Mouse (Mus musculus): ENCODE measurements around the gene Krcc1. TPM values are rescaled to one million over a fixed set of nuclear protein-coding genes. Genes with fewer than 3 reads are reported as not detected.
"Not testable (repeated sequence)": the region's sequence is repeated elsewhere in the genome, so short reads cannot be mapped to it uniquely, and the experiment has no call there.

Gene Krcc1
- polyA plus RNA-seq, 1 experiment from 2014 or later = 69.2 TPM

DNA sequence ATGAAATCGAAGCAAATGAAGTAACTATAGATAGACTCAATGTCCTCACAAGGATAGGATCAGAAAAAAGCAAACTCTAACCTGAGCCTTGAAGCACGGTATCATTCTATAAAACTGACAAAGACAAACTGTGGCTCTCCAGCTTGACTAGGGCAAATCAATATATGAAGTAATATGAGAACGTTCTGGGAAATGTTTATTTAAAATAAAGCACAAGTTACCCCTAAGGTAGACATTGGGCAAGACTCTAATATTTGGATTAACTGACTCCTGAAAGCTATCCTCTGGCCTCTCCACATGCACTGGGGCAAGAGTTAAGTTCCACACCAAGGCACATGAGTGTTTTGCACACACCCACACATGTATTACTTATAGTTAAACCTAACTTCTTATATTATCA is 10.4 kb upstream of the Krcc1 start:
- Histone ChIP-seq H3K27me3 (ENCODE audit: control insufficient read depth, insufficient read depth, low read length) (no peaks in the 10 kb centered on the region), H3K4me1 (ENCODE audit: control insufficient read depth in 2 of 2, insufficient read depth in 2 of 2, low read length in 2 of 2) (peaks cover 11 to 33% of the 10 kb centered on the region in 2 experiments), H3K9me3 (ENCODE audit: control insufficient read depth, low read length) (no peaks in the 10 kb centered on the region), H3K4me2 (ENCODE audit: low read length) (peak overlapping the region; percentile 70), H3K4me3 (ENCODE audit: control insufficient read depth in 1 of 2, insufficient read depth in 1 of 2, low read depth in 1 of 2, low read length in 2 of 2) (peak overlapping the region; percentile 61 to 68; a peak in 3 of 4 replicates), H3K36me3 (ENCODE audit: control insufficient read depth, insufficient read depth, low read length) (peaks cover 24% of the 10 kb centered on the region), H3K9ac (ENCODE audit: low read length) (peak overlapping the region; percentile 86), H3K27ac (replicated peaks in 1 of 2; ENCODE audit: control insufficient read depth in 1 of 2, insufficient read depth in 1 of 2, low read depth in 2 of 2, low read length in 2 of 2) (peak overlapping the region; percentile 95 to 96; a peak in 3 of 4 replicates)
- ATAC-seq (ENCODE audit: insufficient number of reproducible peaks, insufficient read depth, low FRiP score, low read depth) = no peak
- 35% methylated on average over 3 of the region's 3 CpGs for WGBS

- Histone ChIP-seq H3K9me3 (ENCODE audit: control insufficient read depth, low read length) (no peaks in the 10 kb centered on the region), H3K9ac (ENCODE audit: low read length) (peak overlapping the region; percentile 86), H3K4me3 (ENCODE audit: control insufficient read depth in 1 of 2, insufficient read depth in 1 of 2, low read depth in 1 of 2, low read length in 2 of 2) (peak overlapping the region; percentile 61 to 68), H3K36me3 (ENCODE audit: control insufficient read depth, insufficient read depth, low read length) (peaks cover 15% of the 10 kb centered on the region; the same call in 1 of the 2 replicates), H3K4me2 (ENCODE audit: low read length) (peak overlapping the region; percentile 70), H3K4me1 (ENCODE audit: control insufficient read depth in 2 of 2, insufficient read depth in 2 of 2, low read length in 2 of 2) (peaks cover 11 to 33% of the 10 kb centered on the region in 2 experiments), H3K27me3 (ENCODE audit: control insufficient read depth, insufficient read depth, low read length) (no peaks in the 10 kb centered on the region), H3K27ac (replicated peaks in 1 of 2; ENCODE audit: control insufficient read depth in 1 of 2, insufficient read depth in 1 of 2, low read depth in 2 of 2, low read length in 2 of 2) (peak overlapping the region; percentile 95 to 96)
- 28% methylated on average over 8 of the region's 8 CpGs for WGBS
- peak; percentile 82 for ATAC-seq (ENCODE audit: insufficient number of reproducible peaks, insufficient read depth, low FRiP score, low read depth)
Measured at GRCm38 (mm10) chr6:71262142-71262833, 9.2 kb upstream of the Krcc1 start.

- H3K27ac ChIP-seq (replicated peaks in 1 of 2; ENCODE audit: control insufficient read depth in 1 of 2, insufficient read depth in 1 of 2, low read depth in 2 of 2, low read length in 2 of 2) = 0 out of 4 replicates have a peak overlapping the region, but pooled peaks of 1 of the 2 experiments have one; percentile 96
- WGBS = 88% methylated on average over 7 of the region's 7 CpGs
- H3K4me3 ChIP-seq (ENCODE audit: control insufficient read depth in 1 of 2, insufficient read depth in 1 of 2, low read depth in 1 of 2, low read length in 2 of 2) = not testable (repeated sequence)
Measured at GRCm38 (mm10) chr6:71267603-71268002, 3.9 kb upstream of the Krcc1 start.

DNA sequence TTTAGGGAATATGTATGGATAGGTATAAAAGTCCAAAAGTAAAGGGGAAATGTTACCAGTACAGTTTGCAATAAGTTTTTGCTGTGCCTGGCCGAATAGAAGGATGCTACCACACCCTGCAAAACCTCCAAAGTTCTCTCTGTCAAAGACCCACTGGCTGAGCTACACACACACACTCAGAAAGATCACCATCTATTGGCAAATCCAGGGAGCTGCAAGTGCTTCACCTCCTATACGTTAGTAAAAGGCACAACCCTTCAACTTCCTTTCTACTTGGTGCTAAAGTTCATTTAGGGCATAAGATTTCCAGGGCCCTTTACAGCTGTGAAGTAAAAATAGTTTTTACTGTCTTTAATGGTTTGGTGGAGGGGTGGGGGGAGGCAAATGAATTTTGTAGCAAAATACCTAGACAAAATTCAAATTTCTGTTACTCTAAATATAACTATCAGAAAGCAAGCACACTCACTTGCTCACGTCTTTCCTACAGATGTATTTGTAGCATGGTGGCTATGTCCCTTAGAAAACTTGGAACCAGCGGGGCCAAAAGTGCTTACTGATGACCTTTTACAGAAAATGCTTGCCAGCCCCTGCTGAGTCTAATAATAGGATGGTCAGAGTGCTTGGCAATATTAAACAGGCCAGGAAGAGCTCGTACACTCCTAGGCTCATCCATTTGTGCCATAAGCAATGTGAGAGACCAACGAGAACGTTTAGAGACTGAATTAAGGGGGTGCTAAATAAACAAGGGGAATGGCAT is 2.4 kb upstream of the Krcc1 start:
- WGBS = 22% methylated on average over 7 of the region's 7 CpGs
- H3K9ac ChIP-seq (ENCODE audit: low read length) = no peak overlapping the region
- H3K4me2 ChIP-seq (ENCODE audit: low read length) = peak overlapping the region; percentile 3; the same call in 1 of the 2 replicates
- H3K27ac ChIP-seq (replicated peaks in 1 of 2; ENCODE audit: control insufficient read depth in 1 of 2, insufficient read depth in 1 of 2, low read depth in 2 of 2, low read length in 2 of 2) = peak overlapping the region; percentile 78 to 96
- no peaks in the 10 kb centered on the region for H3K36me3 ChIP-seq (ENCODE audit: control insufficient read depth, insufficient read depth, low read length)
- no peaks in the 10 kb centered on the region for H3K9me3 ChIP-seq (ENCODE audit: control insufficient read depth, low read length)
- H3K4me3 ChIP-seq (ENCODE audit: control insufficient read depth in 1 of 2, insufficient read depth in 1 of 2, low read depth in 1 of 2, low read length in 2 of 2) = no peak overlapping the region
- no peak for ATAC-seq (ENCODE audit: insufficient number of reproducible peaks, insufficient read depth, low FRiP score, low read depth)
- no peaks in the 10 kb centered on the region for H3K27me3 ChIP-seq (ENCODE audit: control insufficient read depth, insufficient read depth, low read length)
- peaks cover 11 to 28% of the 10 kb centered on the region in 2 experiments for H3K4me1 ChIP-seq (ENCODE audit: control insufficient read depth in 2 of 2, insufficient read depth in 2 of 2, low read length in 2 of 2)

More at GRCm38 (mm10) chr6:71267603-71268002, 3.9 kb upstream of the Krcc1 start:
- H3K36me3 ChIP-seq (ENCODE audit: control insufficient read depth, insufficient read depth, low read length); H3K9me3 ChIP-seq (ENCODE audit: control insufficient read depth, low read length); H3K4me2 ChIP-seq (ENCODE audit: low read length); ATAC-seq (ENCODE audit: insufficient number of reproducible peaks, insufficient read depth, low FRiP score, low read depth); H3K27me3 ChIP-seq (ENCODE audit: control insufficient read depth, insufficient read depth, low read length); H3K9ac ChIP-seq (ENCODE audit: low read length): not testable (repeated sequence)
- H3K4me1 ChIP-seq (ENCODE audit: control insufficient read depth in 2 of 2, insufficient read depth in 2 of 2, low read length in 2 of 2) = peaks cover 19 to 31% of the 10 kb centered on the region in 2 experiments

- peak overlapping the region; percentile 85; the same call in 1 of the 2 replicates for H3K4me2 ChIP-seq (ENCODE audit: low read length)
- peaks cover 11 to 27% of the 10 kb centered on the region in 2 experiments for H3K4me1 ChIP-seq (ENCODE audit: control insufficient read depth in 2 of 2, insufficient read depth in 2 of 2, low read length in 2 of 2)
- not testable (repeated sequence) for H3K27me3 ChIP-seq (ENCODE audit: control insufficient read depth, insufficient read depth, low read length); H3K9ac ChIP-seq (ENCODE audit: low read length); H3K9me3 ChIP-seq (ENCODE audit: control insufficient read depth, low read length); H3K36me3 ChIP-seq (ENCODE audit: control insufficient read depth, insufficient read depth, low read length); H3K4me3 ChIP-seq (ENCODE audit: control insufficient read depth in 1 of 2, insufficient read depth in 1 of 2, low read depth in 1 of 2, low read length in 2 of 2); ATAC-seq (ENCODE audit: insufficient number of reproducible peaks, insufficient read depth, low FRiP score, low read depth)
- peak overlapping the region; percentile 78 to 96 for H3K27ac ChIP-seq (replicated peaks in 1 of 2; ENCODE audit: control insufficient read depth in 1 of 2, insufficient read depth in 1 of 2, low read depth in 2 of 2, low read length in 2 of 2)
- 87% methylated on average over 6 of the region's 6 CpGs for WGBS
Measured at GRCm38 (mm10) chr6:71269686-71270050, 1.8 kb upstream of the Krcc1 start.

- WGBS = 10% methylated on average over 13 of the region's 14 CpGs
- peak overlapping the region; percentile 66 for H3K9ac ChIP-seq (ENCODE audit: low read length)
Measured at GRCm38 (mm10) chr6:71270301-71271056, 998 bp upstream of the Krcc1 start.

DNA sequence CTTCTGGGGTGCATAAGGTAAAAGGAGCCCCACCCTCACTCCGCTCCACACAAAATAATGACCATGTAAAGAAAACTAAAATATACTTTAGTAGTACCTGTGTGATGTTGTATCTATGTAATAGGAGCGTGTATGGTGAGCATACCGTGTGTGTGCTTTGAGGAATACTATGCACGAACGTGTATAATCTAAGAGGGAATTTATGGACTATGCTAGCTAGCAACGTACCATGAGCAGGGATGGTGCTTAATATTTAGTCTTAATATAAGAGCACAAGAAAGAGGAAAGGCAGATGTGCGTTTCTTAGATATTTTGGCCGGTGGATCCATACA is 454 bp upstream of the Krcc1 start:
- WGBS = under 1% methylated on average over 8 of the region's 8 CpGs
- Histone ChIP-seq H3K4me1 (ENCODE audit: control insufficient read depth in 2 of 2, insufficient read depth in 2 of 2, low read length in 2 of 2) (peaks cover 11 to 27% of the 10 kb centered on the region in 2 experiments), H3K4me3 (ENCODE audit: control insufficient read depth in 1 of 2, insufficient read depth in 1 of 2, low read depth in 1 of 2, low read length in 2 of 2) (peak overlapping the region; percentile 34 to 75), H3K27ac (replicated peaks in 1 of 2; ENCODE audit: control insufficient read depth in 1 of 2, insufficient read depth in 1 of 2, low read depth in 2 of 2, low read length in 2 of 2) (peak overlapping the region; percentile 88 to 96), H3K9me3 (ENCODE audit: control insufficient read depth, low read length) (no peaks in the 10 kb centered on the region), H3K4me2 (ENCODE audit: low read length) (peak overlapping the region; percentile 85), H3K27me3 (ENCODE audit: control insufficient read depth, insufficient read depth, low read length) (no peaks in the 10 kb centered on the region), H3K36me3 (ENCODE audit: control insufficient read depth, insufficient read depth, low read length) (no peaks in the 10 kb centered on the region), H3K9ac (ENCODE audit: low read length) (peak overlapping the region; percentile 66)
- peak; percentile 7; the same call in 1 of the 2 replicates for ATAC-seq (ENCODE audit: insufficient number of reproducible peaks, insufficient read depth, low FRiP score, low read depth)

More at GRCm38 (mm10) chr6:71270301-71271056, 998 bp upstream of the Krcc1 start:
- Histone ChIP-seq H3K36me3 (ENCODE audit: control insufficient read depth, insufficient read depth, low read length) (no peaks in the 10 kb centered on the region), H3K4me1 (ENCODE audit: control insufficient read depth in 2 of 2, insufficient read depth in 2 of 2, low read length in 2 of 2) (peaks cover 11 to 27% of the 10 kb centered on the region in 2 experiments), H3K27me3 (ENCODE audit: control insufficient read depth, insufficient read depth, low read length) (no peaks in the 10 kb centered on the region), H3K27ac (replicated peaks in 1 of 2; ENCODE audit: control insufficient read depth in 1 of 2, insufficient read depth in 1 of 2, low read depth in 2 of 2, low read length in 2 of 2) (peak overlapping the region; percentile 88 to 96), H3K4me3 (ENCODE audit: control insufficient read depth in 1 of 2, insufficient read depth in 1 of 2, low read depth in 1 of 2, low read length in 2 of 2) (peak overlapping the region; percentile 34 to 75), H3K9me3 (ENCODE audit: control insufficient read depth, low read length) (no peaks in the 10 kb centered on the region), H3K4me2 (ENCODE audit: low read length) (peak overlapping the region; percentile 85)
- ATAC-seq (ENCODE audit: insufficient number of reproducible peaks, insufficient read depth, low FRiP score, low read depth) = peak; percentile 65

Data from heart, embryonic 14.5 days (tissue).